Mouse (Mus musculus): ENCODE results near the gene Fam131a. TPM values are rescaled to one million over a fixed set of nuclear protein-coding genes. Genes with fewer than 3 reads are reported as not detected.
"Not testable (repeated sequence)": the region's sequence is repeated elsewhere in the genome, so short reads cannot be mapped to it uniquely, and the experiment has no call there.

The Fam131a gene
- polyA plus RNA-seq (2016; fragmentation: Nextera tagmentation; extraction: Ambion mirVana) = 2.1 and 2.6 TPM in 2 replicates

GRCm38 (mm10) chr16:20693111-20693701, at the start of gene Fam131a:
Gene Fam131a, plus strand, starts transcription at chr16:20693241.
- peak within 1 kb of the TSS; percentile 70 for H3K4me3 ChIP-seq
- H3K9me3 ChIP-seq (replicated peaks) = no peaks in the 10 kb centered on the region
- H3K4me2 ChIP-seq = peak within 1 kb of the TSS; percentile 98
- peak; percentile 92 for ATAC-seq
- 1% methylated on average over 36 of the region's 37 CpGs for WGBS (ENCODE audit: insufficient replicate concordance)
- H3K36me3 ChIP-seq = peaks cover 44% of the 10 kb centered on the region
- H3K9ac ChIP-seq = peak within 1 kb of the TSS; percentile 82
- peak within 1 kb of the TSS; percentile 76 for H3K27ac ChIP-seq
- H3K4me1 ChIP-seq = peaks cover 72% of the 10 kb centered on the region
- H3K27me3 ChIP-seq (replicated peaks) = peaks cover 46% of the 10 kb centered on the region

- Histone ChIP-seq H3K27me3 (replicated peaks) (peaks cover 41% of the 10 kb centered on the region), H3K9ac (no peak overlapping the region), H3K27ac (no peak overlapping the region), H3K9me3 (replicated peaks) (no peaks in the 10 kb centered on the region), H3K36me3 (no peaks in the 10 kb centered on the region), H3K4me2 (no peak overlapping the region), H3K4me1 (no peaks in the 10 kb centered on the region), H3K4me3 (no peak overlapping the region)
- WGBS (ENCODE audit: insufficient replicate concordance) = 67% methylated on average over 7 of the region's 7 CpGs
- no peak for ATAC-seq
These were observed 49.1 kb upstream of the Fam131a start for GRCm38 (mm10) chr16:20643911-20644310.

GRCm38 (mm10) chr16:20651076-20651946, 41.7 kb upstream of the Fam131a start, which contains the start of gene Psmd2:
Gene Psmd2, plus strand, starts transcription at chr16:20651652.
- H3K4me2 ChIP-seq = peak within 1 kb of the TSS; percentile 81
- WGBS (ENCODE audit: insufficient replicate concordance) = 1% methylated on average over 46 of the region's 46 CpGs
- H3K27me3 ChIP-seq (replicated peaks) = 0 out of 2 replicates have a peak, but pooled peaks cover 11% of the 10 kb centered on the region
- H3K9ac ChIP-seq = peak within 1 kb of the TSS; percentile 81
- H3K27ac ChIP-seq = peak within 1 kb of the TSS; percentile 52
- no peaks in the 10 kb centered on the region for H3K9me3 ChIP-seq (replicated peaks)
- ATAC-seq = peak; percentile 95
- peak within 1 kb of the TSS; percentile 81 for H3K4me3 ChIP-seq
- peaks cover 34% of the 10 kb centered on the region for H3K36me3 ChIP-seq
- peaks cover 18% of the 10 kb centered on the region for H3K4me1 ChIP-seq

- H3K9ac ChIP-seq = peak overlapping the region; percentile 81
- peak overlapping the region; percentile 81 for H3K4me3 ChIP-seq
- H3K27me3 ChIP-seq (replicated peaks) = 0 out of 2 replicates have a peak, but pooled peaks cover 5% of the 10 kb centered on the region
- H3K4me2 ChIP-seq = peak overlapping the region; percentile 81
- peaks cover 41% of the 10 kb centered on the region for H3K36me3 ChIP-seq
- 8% methylated on average over 12 of the region's 12 CpGs for WGBS (ENCODE audit: insufficient replicate concordance)
- peak; percentile 51; the same call in 1 of the 2 replicates for ATAC-seq
- H3K9me3 ChIP-seq (replicated peaks) = no peaks in the 10 kb centered on the region
- peaks cover 18% of the 10 kb centered on the region for H3K4me1 ChIP-seq
- H3K27ac ChIP-seq = peak overlapping the region; percentile 52
These were observed 41.1 kb upstream of the Fam131a start for GRCm38 (mm10) chr16:20651947-20652310.

- H3K4me3 ChIP-seq = peak overlapping the region; percentile 81
- no peak overlapping the region for H3K9ac ChIP-seq
- H3K27me3 ChIP-seq (replicated peaks) = no peaks in the 10 kb centered on the region
- no peaks in the 10 kb centered on the region for H3K9me3 ChIP-seq (replicated peaks)
- peaks cover 18% of the 10 kb centered on the region for H3K4me1 ChIP-seq
- H3K27ac ChIP-seq = no peak overlapping the region
- ATAC-seq = no peak
- 47% methylated on average over 2 of the region's 2 CpGs for WGBS (ENCODE audit: insufficient replicate concordance)
- H3K4me2 ChIP-seq = peak overlapping the region; percentile 81
- H3K36me3 ChIP-seq = peaks cover 55% of the 10 kb centered on the region
These were observed 39.7 kb upstream of the Fam131a start for GRCm38 (mm10) chr16:20653315-20653714.

GRCm38 (mm10) chr16:20657661-20658060, 35.4 kb upstream of the Fam131a start:
- ATAC-seq = no peak
- no peak overlapping the region for H3K4me2 ChIP-seq
- WGBS (ENCODE audit: insufficient replicate concordance) = 82% methylated on average over 4 of the region's 4 CpGs

GRCm38 (mm10) chr16:20668013-20668412, 25.0 kb upstream of the Fam131a start, which contains the start of gene Eif4g1:
Gene Eif4g1, plus strand, starts transcription at chr16:20668313.
- not testable (repeated sequence) for H3K9ac ChIP-seq; H3K9me3 ChIP-seq (replicated peaks); H3K27me3 ChIP-seq (replicated peaks); ATAC-seq; H3K4me2 ChIP-seq; H3K4me3 ChIP-seq; H3K27ac ChIP-seq
- 75% methylated on average over 5 of the region's 6 CpGs for WGBS (ENCODE audit: insufficient replicate concordance)
- Histone ChIP-seq H3K36me3 (peaks cover 17% of the 10 kb centered on the region), H3K4me1 (peaks cover 10% of the 10 kb centered on the region)

More at GRCm38 (mm10) chr16:20657661-20658060, 35.4 kb upstream of the Fam131a start:
- Histone ChIP-seq H3K4me3 (no peak overlapping the region), H3K27me3 (replicated peaks) (no peaks in the 10 kb centered on the region), H3K4me1 (peaks cover 7% of the 10 kb centered on the region), H3K9ac (no peak overlapping the region), H3K27ac (no peak overlapping the region), H3K9me3 (replicated peaks) (no peaks in the 10 kb centered on the region), H3K36me3 (peaks cover 97% of the 10 kb centered on the region)

- H3K9ac ChIP-seq = no peak overlapping the region
- H3K9me3 ChIP-seq (replicated peaks) = no peaks in the 10 kb centered on the region
- WGBS (ENCODE audit: insufficient replicate concordance) = 82% methylated on average over 3 of the region's 3 CpGs
- H3K36me3 ChIP-seq = peaks cover 13% of the 10 kb centered on the region
- H3K4me3 ChIP-seq = no peak overlapping the region
- peaks cover 29% of the 10 kb centered on the region for H3K4me1 ChIP-seq
- H3K4me2 ChIP-seq = no peak overlapping the region
- no peaks in the 10 kb centered on the region for H3K27me3 ChIP-seq (replicated peaks)
- no peak for ATAC-seq
- no peak overlapping the region for H3K27ac ChIP-seq
These were observed 22.8 kb upstream of the Fam131a start for GRCm38 (mm10) chr16:20670291-20670690.

GRCm38 (mm10) chr16:20671886-20672285, 21.2 kb upstream of the Fam131a start:
- Histone ChIP-seq H3K9me3 (replicated peaks) (no peaks in the 10 kb centered on the region), H3K36me3 (peaks cover 29% of the 10 kb centered on the region), H3K27me3 (replicated peaks) (no peaks in the 10 kb centered on the region), H3K27ac (peak overlapping the region; percentile 93), H3K9ac (peak overlapping the region; percentile 52; the same call in 1 of the 2 replicates), H3K4me3 (peak overlapping the region; percentile 99), H3K4me1 (peaks cover 39% of the 10 kb centered on the region), H3K4me2 (peak overlapping the region; percentile 89)
- WGBS (ENCODE audit: insufficient replicate concordance) = 17% methylated on average over 6 of the region's 6 CpGs
- no peak for ATAC-seq

GRCm38 (mm10) chr16:20672500-20672902, 20.5 kb upstream of the Fam131a start:
- Histone ChIP-seq H3K9me3 (replicated peaks) (no peaks in the 10 kb centered on the region), H3K27me3 (replicated peaks) (no peaks in the 10 kb centered on the region), H3K4me2 (peak overlapping the region; percentile 89), H3K4me1 (peaks cover 45% of the 10 kb centered on the region), H3K27ac (peak overlapping the region; percentile 93), H3K36me3 (peaks cover 35% of the 10 kb centered on the region), H3K4me3 (peak overlapping the region; percentile 99), H3K9ac (peak overlapping the region; percentile 99)
- WGBS (ENCODE audit: insufficient replicate concordance) = under 1% methylated on average over 38 of the region's 38 CpGs
- peak; percentile 84 for ATAC-seq

- Histone ChIP-seq H3K9ac (peak overlapping the region; percentile 99), H3K4me1 (peaks cover 51% of the 10 kb centered on the region), H3K27me3 (replicated peaks) (no peaks in the 10 kb centered on the region), H3K9me3 (replicated peaks) (no peaks in the 10 kb centered on the region), H3K36me3 (peaks cover 42% of the 10 kb centered on the region), H3K4me3 (peak overlapping the region; percentile 99), H3K27ac (peak overlapping the region; percentile 93), H3K4me2 (peak overlapping the region; percentile 89)
- under 1% methylated on average over 65 of the region's 78 CpGs for WGBS (ENCODE audit: insufficient replicate concordance)
- ATAC-seq = peak; percentile 69
These were observed 19.9 kb upstream of the Fam131a start for GRCm38 (mm10) chr16:20672965-20673705.
